Mouse (Mus musculus): ENCODE results near the gene Thap8. TPM values are rescaled to one million over a fixed set of nuclear protein-coding genes. Genes with fewer than 3 reads are reported as not detected.

Thap8 gene
- polyA plus RNA-seq, 1 experiment from 2014 or later: 0.66 TPM

DNA sequence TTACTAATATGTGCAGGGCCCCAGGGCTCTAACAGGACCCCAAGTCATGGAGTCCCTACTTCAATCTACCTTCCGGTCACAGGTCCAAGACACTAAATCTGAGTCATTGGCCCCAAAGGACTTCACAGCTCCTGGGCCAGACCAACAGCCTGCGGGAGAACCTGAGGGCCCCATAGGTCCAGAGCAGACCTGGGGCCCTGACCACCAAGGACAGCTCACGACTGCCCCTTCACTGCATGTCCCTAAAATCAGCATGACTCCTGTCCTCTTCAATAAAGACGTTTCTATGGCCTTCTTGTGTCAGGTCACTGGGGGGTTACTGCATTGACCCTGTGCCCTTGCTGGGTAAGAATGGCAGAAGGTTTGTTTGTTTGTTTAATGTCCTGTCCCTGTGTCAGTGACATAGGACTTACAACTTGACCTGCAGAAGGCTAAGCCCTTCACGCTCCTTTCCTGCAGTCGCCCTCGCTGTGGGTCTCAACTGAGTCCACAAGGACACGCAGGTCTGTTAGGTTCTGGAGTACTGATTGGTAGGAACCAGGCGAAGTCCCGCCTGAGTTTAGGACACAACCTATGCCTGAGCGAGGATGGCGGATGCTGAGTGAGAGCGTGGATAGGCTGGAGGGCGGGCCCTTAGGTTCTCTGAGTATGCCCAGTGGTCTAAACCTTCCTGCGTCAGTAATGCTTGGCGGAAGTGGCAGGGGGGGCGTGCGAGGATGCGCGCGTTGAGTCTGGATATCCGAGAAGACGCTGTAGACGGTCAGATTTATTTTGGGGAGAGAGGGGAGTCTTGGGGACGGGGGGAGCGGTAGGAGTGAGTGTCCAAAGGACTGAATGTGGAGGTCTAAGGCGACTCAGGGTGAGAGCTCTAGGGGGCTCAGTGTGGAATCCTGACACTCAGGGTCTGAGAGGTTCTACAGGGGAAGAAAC lies 28.4 kb downstream of the Thap8 start, which contains the start of gene Alkbh6:
TSS of gene Alkbh6 (plus strand) at position 642 of the 930 bp plus-strand sequence.
- 4% methylated on average over 27 of the region's 27 CpGs for WGBS
- Histone ChIP-seq H3K4me2 (ENCODE audit: low read length) (peak within 1 kb of the TSS; percentile 97), H3K9ac (ENCODE audit: low read depth, low read length) (peak within 1 kb of the TSS; percentile 79), H3K4me3 (ENCODE audit: low read length) (peak within 1 kb of the TSS; percentile 73), H3K4me1 (ENCODE audit: control insufficient read depth, insufficient read depth, low read depth, low read length) (peaks cover 19% of the 10 kb centered on the region), H3K36me3 (ENCODE audit: control insufficient read depth, insufficient read depth, low read length) (peaks cover 15% of the 10 kb centered on the region), H3K27ac (ENCODE audit: low read depth, low read length) (peak within 1 kb of the TSS; percentile 73), H3K9me3 (ENCODE audit: control insufficient read depth, low read length) (no peaks in the 10 kb centered on the region), H3K27me3 (replicated peaks; ENCODE audit: control insufficient read depth, insufficient read depth, low read length) (no peaks in the 10 kb centered on the region)
- ATAC-seq: peak; percentile 100

DNA sequence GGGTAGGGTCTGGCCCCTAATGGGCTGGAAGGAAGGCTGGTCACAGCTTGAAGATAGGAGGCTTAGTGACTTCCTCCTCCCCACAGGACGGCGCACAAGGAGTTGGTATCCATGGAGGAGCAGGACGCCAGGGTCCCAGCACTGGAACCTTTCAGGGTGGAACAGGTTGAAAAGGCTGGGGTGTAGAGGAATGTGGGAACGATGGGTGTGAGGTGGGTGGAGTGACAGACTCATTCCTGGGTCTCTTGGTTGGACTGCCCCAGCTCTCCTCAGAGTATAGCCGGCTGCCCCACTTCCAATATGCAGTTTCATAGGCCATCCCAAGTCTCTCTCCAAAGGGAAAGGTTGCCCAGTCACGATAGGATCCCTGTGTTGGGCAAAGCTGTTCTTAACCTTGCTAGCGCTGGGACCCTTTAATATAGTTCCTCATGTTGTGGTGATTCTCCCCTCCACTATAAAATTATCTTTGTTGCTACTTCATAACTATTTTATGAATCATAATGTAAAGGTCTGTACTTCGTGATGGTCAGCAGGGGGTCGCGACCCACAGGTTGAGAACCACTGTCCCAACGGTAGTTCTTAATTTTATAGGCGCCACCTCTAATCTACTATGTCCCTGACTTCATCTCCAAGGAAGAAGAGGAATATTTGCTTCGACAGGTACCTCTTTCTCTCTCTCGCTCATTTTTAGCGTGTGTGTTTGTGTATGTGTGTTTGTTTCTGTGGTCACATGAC lies 29.7 kb downstream of the Thap8 start:
- no peaks in the 10 kb centered on the region for H3K9me3 ChIP-seq (ENCODE audit: control insufficient read depth, low read length)
- H3K27me3 ChIP-seq (replicated peaks; ENCODE audit: control insufficient read depth, insufficient read depth, low read length): no peaks in the 10 kb centered on the region
- no peak for ATAC-seq

GRCm38 (mm10) chr7:30310136-30310535 lies 30.2 kb downstream of the Thap8 start:
- H3K9ac ChIP-seq (ENCODE audit: low read depth, low read length): no peak overlapping the region
- no peak overlapping the region for H3K4me3 ChIP-seq (ENCODE audit: low read length)
- WGBS: 92% methylated on average over 12 of the region's 12 CpGs
- no peak overlapping the region for H3K4me2 ChIP-seq (ENCODE audit: low read length)
- H3K9me3 ChIP-seq (ENCODE audit: control insufficient read depth, low read length): no peaks in the 10 kb centered on the region
- peaks cover 19% of the 10 kb centered on the region for H3K4me1 ChIP-seq (ENCODE audit: control insufficient read depth, insufficient read depth, low read depth, low read length)
- no peak for ATAC-seq
- no peaks in the 10 kb centered on the region for H3K27me3 ChIP-seq (replicated peaks; ENCODE audit: control insufficient read depth, insufficient read depth, low read length)
- no peak overlapping the region for H3K27ac ChIP-seq (ENCODE audit: low read depth, low read length)
- peaks cover 10% of the 10 kb centered on the region for H3K36me3 ChIP-seq (ENCODE audit: control insufficient read depth, insufficient read depth, low read length)

More for the DNA sequence above, 29.7 kb downstream of the Thap8 start:
- Histone ChIP-seq H3K27ac (ENCODE audit: low read depth, low read length) (peak overlapping the region; percentile 73), H3K4me1 (ENCODE audit: control insufficient read depth, insufficient read depth, low read depth, low read length) (peaks cover 19% of the 10 kb centered on the region), H3K4me2 (ENCODE audit: low read length) (peak overlapping the region; percentile 97), H3K36me3 (ENCODE audit: control insufficient read depth, insufficient read depth, low read length) (peaks cover 10% of the 10 kb centered on the region), H3K9ac (ENCODE audit: low read depth, low read length) (peak overlapping the region; percentile 79), H3K4me3 (ENCODE audit: low read length) (peak overlapping the region; percentile 73)
- 71% methylated on average over 15 of the region's 15 CpGs for WGBS

DNA sequence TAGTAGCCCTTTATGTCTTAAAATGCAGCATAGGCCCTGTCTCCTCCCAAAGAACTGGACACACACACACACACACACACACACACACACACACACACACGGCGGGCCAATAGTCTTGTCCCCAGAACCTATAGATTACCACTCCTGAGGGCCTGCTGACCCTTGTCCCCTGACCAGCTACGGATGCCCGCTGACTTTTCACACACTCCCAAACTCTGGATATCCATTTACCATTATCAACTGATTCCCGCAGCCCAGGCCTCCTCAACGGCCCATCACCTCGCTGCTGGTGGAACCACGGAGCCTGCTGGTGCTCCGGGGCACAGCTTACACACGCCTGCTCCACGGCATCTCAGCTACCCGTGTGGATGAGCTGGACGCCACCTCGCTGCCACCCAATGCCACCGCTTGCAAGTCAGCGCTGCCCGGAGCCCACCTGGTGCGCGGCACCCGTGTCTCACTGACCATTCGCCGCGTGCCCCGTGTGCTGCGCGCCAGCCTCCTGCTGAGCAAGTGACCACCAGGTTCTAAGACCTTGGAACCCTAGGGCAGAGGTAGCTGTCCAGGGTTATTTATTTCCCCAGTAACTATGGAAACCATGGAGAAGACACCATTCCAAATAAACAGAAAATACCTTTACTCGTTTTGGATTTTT lies 33.9 kb downstream of the Thap8 start:
- Histone ChIP-seq H3K9me3 (ENCODE audit: control insufficient read depth, low read length) (no peaks in the 10 kb centered on the region), H3K27me3 (replicated peaks; ENCODE audit: control insufficient read depth, insufficient read depth, low read length) (no peaks in the 10 kb centered on the region), H3K27ac (ENCODE audit: low read depth, low read length) (no peak overlapping the region), H3K4me2 (ENCODE audit: low read length) (no peak overlapping the region), H3K4me1 (ENCODE audit: control insufficient read depth, insufficient read depth, low read depth, low read length) (peaks cover 13% of the 10 kb centered on the region), H3K9ac (ENCODE audit: low read depth, low read length) (no peak overlapping the region), H3K4me3 (ENCODE audit: low read length) (no peak overlapping the region), H3K36me3 (ENCODE audit: control insufficient read depth, insufficient read depth, low read length) (no peaks in the 10 kb centered on the region)
- 53% methylated on average over 27 of the region's 27 CpGs for WGBS
- ATAC-seq: no peak

- Histone ChIP-seq H3K27me3 (replicated peaks; ENCODE audit: control insufficient read depth, insufficient read depth, low read length) (no peaks in the 10 kb centered on the region), H3K9me3 (ENCODE audit: control insufficient read depth, low read length) (no peaks in the 10 kb centered on the region), H3K4me3 (ENCODE audit: low read length) (no peak within 1 kb of the TSS), H3K36me3 (ENCODE audit: control insufficient read depth, insufficient read depth, low read length) (no peaks in the 10 kb centered on the region), H3K9ac (ENCODE audit: low read depth, low read length) (peak within 1 kb of the TSS; percentile 19; the same call in 1 of the 2 replicates), H3K4me2 (ENCODE audit: low read length) (no peak within 1 kb of the TSS), H3K27ac (ENCODE audit: low read depth, low read length) (no peak within 1 kb of the TSS), H3K4me1 (ENCODE audit: control insufficient read depth, insufficient read depth, low read depth, low read length) (peaks cover 4% of the 10 kb centered on the region)
- no peak for ATAC-seq
- 5% methylated on average over 9 of the region's 9 CpGs for WGBS
These were observed 34.8 kb downstream of the Thap8 start, which contains the start of gene Syne4 for GRCm38 (mm10) chr7:30314721-30315155. Syne4 (plus strand) TSS chr7:30314807.

GRCm38 (mm10) chr7:30315559-30316529 lies 36.0 kb downstream of the Thap8 start:
- ATAC-seq: no peak
- Histone ChIP-seq H3K4me3 (ENCODE audit: low read length) (no peak overlapping the region), H3K9ac (ENCODE audit: low read depth, low read length) (no peak overlapping the region), H3K4me2 (ENCODE audit: low read length) (no peak overlapping the region), H3K36me3 (ENCODE audit: control insufficient read depth, insufficient read depth, low read length) (no peaks in the 10 kb centered on the region), H3K4me1 (ENCODE audit: control insufficient read depth, insufficient read depth, low read depth, low read length) (no peaks in the 10 kb centered on the region), H3K27ac (ENCODE audit: low read depth, low read length) (no peak overlapping the region), H3K9me3 (ENCODE audit: control insufficient read depth, low read length) (no peaks in the 10 kb centered on the region), H3K27me3 (replicated peaks; ENCODE audit: control insufficient read depth, insufficient read depth, low read length) (no peaks in the 10 kb centered on the region)
- WGBS: 84% methylated on average over 13 of the region's 13 CpGs

DNA sequence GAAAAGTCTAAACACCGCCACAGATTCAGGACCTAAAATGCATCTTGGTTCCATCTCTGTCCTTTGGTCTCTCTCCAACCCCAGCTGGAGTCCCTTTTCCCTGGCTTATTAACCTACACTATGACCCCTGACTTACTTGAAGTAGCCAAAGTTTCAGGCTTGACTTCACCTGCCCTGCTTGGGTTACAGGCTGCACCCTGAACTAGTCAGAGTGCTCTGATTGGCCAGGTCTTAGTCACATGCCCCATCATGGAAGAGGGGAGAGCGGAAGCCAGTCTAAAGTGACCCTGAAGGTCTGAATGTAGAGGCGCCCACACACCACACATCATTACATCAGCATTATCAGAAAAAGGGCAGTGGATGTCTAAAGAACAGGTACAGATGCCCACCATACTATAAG lies 38.2 kb downstream of the Thap8 start:
- H3K4me2 ChIP-seq (ENCODE audit: low read length): no peak overlapping the region
- H3K4me3 ChIP-seq (ENCODE audit: low read length): no peak overlapping the region
- WGBS: 85% methylated on average over 3 of the region's 3 CpGs
- ATAC-seq: no peak
- no peak overlapping the region for H3K9ac ChIP-seq (ENCODE audit: low read depth, low read length)
- no peaks in the 10 kb centered on the region for H3K27me3 ChIP-seq (replicated peaks; ENCODE audit: control insufficient read depth, insufficient read depth, low read length)
- H3K27ac ChIP-seq (ENCODE audit: low read depth, low read length): no peak overlapping the region
- H3K36me3 ChIP-seq (ENCODE audit: control insufficient read depth, insufficient read depth, low read length): no peaks in the 10 kb centered on the region
- no peaks in the 10 kb centered on the region for H3K9me3 ChIP-seq (ENCODE audit: control insufficient read depth, low read length)
- H3K4me1 ChIP-seq (ENCODE audit: control insufficient read depth, insufficient read depth, low read depth, low read length): peaks cover 10% of the 10 kb centered on the region

GRCm38 (mm10) chr7:30320946-30321345 lies 41.1 kb downstream of the Thap8 start:
- H3K9ac ChIP-seq (ENCODE audit: low read depth, low read length): no peak overlapping the region
- H3K4me2 ChIP-seq (ENCODE audit: low read length): peak overlapping the region; percentile 80
- WGBS: 88% methylated on average over 2 of the region's 2 CpGs
- H3K36me3 ChIP-seq (ENCODE audit: control insufficient read depth, insufficient read depth, low read length): no peaks in the 10 kb centered on the region
- peaks cover 10% of the 10 kb centered on the region for H3K4me1 ChIP-seq (ENCODE audit: control insufficient read depth, insufficient read depth, low read depth, low read length)
- H3K4me3 ChIP-seq (ENCODE audit: low read length): no peak overlapping the region; the same call in 1 of the 2 replicates
- no peaks in the 10 kb centered on the region for H3K9me3 ChIP-seq (ENCODE audit: control insufficient read depth, low read length)
- H3K27ac ChIP-seq (ENCODE audit: low read depth, low read length): no peak overlapping the region
- H3K27me3 ChIP-seq (replicated peaks; ENCODE audit: control insufficient read depth, insufficient read depth, low read length): no peaks in the 10 kb centered on the region
- no peak for ATAC-seq

All from hindbrain, embryonic 16.5 days (tissue).